Mouse (Mus musculus) frontal cortex, adult (tissue): ENCODE measurements around the gene Fam162a.
"Not testable (repeated sequence)": the region's sequence is repeated elsewhere in the genome, so short reads cannot be mapped to it uniquely, and the experiment has no call there.

Experiments used
- ATAC-seq: cut with Nextera tagmentation; 2 replicates; pipeline ENCODE4 v1.9.2; 2017; ENCODE audit warnings: mild to moderate bottlenecking, moderate library complexity, mixed read lengths; ENCODE audit not compliant: low TSS enrichment

The Fam162a gene

DNA sequence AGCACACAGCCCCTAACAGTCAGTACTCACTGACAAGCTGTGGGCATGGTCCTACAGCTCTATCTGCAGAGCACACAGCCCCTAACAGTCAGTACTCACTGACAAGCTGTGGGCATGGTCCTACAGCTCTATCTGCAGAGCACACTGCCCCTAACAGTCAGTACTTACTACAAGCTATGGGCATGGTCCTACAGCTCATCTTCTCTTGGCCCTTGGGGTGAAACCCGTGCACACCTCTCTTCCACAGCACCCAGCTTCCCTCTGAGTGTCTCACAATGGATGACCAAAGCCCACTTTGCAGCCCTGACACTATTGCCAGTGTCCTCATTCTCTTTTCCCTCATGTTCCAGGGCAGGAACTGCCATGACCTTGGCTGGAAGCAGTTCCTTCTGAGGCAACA lies 8.9 kb downstream of the Fam162a start:
- not testable (repeated sequence) for ATAC-seq

DNA sequence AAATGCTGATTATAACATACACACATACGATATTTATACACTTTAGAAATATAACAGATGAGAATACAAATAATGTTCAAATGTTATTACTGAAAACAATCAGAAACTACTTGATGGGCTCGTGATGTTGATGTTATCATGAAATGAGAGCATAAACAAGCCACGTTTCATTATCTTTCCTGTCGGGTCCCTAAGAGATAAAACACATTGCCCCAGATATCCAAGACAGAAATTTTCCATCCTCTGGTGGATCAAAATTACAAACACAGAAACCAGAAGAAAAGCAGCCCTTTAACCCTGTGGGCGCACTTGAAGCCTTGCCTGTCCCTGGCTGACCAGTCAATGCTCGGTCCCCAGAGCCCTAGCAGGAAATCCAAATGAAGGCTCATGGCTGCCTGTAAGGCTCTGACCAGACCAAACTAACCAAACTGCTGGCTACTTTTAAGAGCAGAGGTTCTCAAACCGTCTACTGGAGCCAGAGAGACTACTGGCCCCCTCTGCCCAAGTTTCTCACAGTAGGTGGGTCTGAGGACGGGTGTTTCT lies 13.4 kb downstream of the Fam162a start:
- ATAC-seq, result no peak

DNA sequence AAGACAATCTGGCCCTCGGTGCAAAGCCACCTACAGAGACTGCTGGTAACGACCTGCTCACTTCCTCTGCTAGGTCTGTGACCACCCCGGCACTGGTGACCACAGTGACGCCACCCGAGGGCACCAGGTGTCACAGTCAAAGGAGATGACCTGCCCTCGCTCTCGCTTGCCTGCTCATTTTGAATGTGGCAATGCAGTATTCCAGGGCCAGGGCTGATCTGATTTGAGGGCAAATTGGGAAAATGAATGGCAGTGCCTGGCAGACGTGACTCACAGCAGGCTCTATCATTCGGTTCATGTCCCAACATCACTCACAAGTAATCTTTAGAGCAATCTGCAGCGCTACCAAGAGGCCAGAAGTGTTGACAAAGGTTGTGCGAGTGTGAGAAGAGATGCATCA lies 15.0 kb downstream of the Fam162a start:
- ATAC-seq, result no peak

DNA sequence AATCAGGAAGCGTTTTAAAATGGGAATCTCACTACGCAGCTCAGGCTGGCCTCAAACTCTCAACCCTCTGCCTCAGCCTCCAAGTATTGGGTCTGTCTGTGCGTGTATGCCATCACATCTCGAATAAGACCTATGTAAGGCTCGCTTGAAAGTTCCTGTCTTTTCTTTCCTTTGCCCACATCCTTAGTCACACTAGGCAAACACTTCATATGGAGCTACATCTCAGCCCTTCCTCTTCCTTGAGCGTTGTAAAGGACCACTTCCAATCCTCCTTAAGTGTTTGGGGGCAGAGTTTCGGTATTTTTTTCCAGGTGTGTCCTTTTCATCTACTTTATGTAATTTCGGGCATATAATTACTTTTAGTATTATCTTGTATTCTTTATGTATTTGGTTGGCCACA lies 16.5 kb downstream of the Fam162a start:
- ATAC-seq, result no peak

DNA sequence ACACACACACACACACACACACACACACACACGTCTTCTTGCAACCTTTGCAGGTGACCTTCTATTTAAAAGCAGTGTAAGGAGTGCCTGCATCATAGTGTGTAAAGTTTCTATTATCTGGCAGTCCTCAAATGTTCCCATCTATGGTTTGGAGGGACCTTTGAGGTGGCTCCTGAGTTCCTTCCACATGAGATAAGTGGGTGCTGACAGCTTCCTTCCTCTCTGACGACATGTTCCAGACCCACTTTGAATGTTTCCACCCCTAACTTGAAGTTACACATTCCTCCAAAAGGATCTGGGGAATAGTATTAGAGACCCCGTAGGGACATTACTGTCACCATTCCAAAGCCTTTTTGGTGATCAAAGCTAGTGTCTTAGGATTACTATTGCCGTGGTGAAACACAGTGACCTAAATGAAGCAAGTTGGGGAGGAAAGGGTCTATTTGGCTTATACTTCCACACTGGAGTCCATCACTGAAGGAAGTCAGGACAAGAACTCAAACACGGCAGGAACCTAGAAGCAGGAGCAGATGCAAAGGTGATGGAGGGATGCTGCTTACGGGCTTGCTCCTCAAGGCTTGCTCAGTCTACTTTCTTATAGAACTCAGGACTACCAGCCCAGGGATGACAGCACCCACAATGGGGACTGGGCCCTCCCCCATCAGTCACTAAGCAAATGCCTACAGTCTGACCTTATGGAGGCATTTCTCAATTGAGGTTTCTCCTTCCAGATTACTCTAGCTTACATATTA lies 17.7 kb downstream of the Fam162a start:
- no peak for ATAC-seq

DNA sequence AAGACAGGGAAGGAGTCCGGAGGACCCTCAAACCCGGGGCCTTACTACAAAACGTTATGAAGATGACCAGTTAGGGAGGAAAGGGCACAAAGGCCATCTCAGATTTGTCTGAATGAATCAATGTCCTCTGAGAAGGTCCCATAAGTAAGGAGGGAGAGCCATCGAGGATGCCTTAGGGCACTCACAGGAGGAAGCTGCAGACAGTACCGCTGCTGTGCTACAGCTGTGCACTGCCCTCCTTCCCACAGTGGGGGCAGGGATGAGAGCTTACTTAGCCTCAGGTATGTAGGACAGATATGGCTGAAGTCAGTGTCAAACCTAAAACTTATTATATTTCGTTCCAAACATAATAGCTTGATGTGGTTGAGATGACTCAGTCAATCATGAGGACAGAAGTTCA lies 19.9 kb downstream of the Fam162a start:
- ATAC-seq, result no peak

DNA sequence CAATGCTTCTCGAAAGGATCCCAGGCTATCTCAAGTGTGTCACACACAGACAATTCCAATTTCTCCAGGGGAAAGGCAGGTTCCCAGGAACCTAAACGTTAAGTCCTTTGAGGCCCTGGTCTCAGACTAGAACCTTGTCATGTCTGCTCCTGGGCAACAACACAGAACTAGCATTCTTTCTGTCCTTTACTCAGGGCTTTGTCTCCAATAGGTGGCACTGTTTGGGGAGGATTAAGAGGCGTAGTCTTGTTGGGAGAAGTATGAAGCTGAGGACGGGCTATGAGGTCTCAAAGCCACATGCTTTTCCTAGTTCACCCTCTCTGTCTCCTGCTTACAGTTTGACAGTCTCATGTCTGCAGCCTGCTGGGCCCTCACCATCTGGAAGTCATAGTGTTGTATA lies 23.9 kb downstream of the Fam162a start:
- ATAC-seq, result no peak

DNA sequence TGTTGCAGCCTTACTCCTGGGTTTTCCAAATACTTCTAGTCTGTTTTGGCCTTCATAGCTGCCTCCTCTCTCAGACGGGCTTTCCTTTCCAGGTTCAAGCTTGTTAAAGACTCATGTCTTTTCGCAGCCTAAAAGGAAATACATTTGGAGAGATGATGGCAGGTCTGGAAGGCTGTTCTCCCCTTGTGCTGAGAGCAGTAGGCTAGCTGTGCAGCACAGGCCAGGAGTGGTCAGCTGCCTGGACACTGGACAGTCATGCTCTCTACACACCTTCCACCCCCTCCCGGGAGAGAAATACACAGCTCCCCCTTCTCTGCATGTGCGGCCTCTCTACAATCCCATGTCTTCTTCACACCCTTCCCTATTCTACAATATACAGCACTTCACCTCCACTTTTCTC lies 27.4 kb downstream of the Fam162a start:
- no peak for ATAC-seq

DNA sequence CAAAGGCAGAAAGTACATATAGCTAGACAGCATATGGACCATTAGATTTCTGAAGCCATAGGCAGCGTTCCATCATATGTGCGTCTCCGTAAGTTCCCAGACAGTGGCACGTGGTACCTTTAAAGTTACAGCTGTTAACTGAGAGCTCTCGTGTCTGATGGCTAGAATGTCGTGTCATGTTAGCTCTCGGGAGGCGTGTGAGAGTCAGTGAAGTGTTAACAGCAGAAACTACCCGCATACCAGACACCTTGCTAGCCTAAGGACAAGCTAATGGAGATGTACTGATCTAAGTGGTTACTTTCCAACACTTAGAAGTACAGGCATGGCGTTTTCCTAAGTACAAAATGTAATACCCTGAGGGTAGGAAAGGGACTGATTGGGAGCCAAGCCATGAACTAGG lies 28.3 kb downstream of the Fam162a start:
- ATAC-seq, result no peak

DNA sequence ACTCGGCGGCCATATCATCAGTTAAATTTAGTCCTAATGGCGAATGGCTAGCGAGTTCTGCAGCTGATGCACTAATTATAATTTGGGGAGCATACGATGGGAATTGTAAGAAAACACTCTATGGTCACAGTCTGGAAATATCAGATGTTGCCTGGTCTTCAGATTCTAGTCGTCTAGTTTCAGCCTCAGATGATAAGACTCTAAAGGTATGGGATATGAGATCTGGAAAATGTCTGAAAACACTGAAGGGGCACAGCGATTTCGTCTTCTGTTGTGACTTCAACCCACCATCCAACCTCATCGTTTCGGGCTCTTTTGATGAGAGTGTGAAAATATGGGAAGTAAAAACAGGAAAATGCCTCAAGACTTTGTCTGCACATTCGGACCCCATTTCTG lies 29.8 kb downstream of the Fam162a start:
- no peak for ATAC-seq

DNA sequence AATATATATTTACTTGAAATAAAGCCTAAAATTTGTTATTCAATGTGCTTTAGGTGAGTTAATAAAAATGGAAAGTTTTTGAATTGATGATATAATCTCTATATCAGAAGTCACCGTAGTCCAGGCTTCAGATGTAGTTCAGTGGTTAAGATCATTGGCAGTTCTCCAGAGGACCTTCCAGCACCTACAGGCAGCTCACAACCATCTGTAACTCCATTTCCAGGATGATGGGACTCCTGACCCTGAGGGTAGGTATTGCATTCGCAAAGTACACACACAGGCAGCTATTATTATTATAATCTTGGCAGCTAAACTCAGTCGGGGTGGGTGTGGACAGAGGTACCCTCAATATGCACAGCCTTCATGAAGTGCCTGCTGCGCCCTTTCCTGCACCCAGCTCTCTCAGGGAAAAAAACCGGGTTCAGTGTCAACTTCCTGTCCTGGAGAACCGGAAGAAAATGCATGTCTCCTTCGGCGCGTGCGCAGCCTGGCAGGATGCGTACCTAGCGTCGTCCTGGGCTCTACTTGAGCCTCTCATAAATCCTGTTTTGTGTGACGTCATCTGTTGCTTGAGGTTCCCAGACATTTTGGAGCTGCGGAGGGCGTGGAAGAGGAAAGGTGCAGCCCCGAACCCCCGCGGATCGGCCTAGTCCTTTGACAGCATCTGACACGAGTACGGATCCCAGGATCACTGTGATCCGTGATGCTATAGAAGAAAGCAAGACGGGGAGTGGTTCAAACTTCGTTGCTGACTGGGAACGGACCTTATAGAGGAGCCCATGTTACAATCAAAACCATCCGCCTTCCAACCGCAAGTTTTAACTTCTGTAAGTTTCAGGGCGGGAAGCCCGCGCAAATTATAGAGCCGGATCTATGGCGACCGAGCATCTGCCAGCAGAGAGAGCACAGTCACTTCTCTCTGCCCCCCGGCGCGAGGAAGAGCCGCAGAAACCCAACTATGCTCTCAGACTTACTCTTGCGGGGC lies 30.5 kb downstream of the Fam162a start, which contains the start of gene Wdr5b:
Wdr5b (plus strand) TSS at position 551 of the 985 bp plus-strand sequence.
- ATAC-seq, result peak; percentile 97

DNA sequence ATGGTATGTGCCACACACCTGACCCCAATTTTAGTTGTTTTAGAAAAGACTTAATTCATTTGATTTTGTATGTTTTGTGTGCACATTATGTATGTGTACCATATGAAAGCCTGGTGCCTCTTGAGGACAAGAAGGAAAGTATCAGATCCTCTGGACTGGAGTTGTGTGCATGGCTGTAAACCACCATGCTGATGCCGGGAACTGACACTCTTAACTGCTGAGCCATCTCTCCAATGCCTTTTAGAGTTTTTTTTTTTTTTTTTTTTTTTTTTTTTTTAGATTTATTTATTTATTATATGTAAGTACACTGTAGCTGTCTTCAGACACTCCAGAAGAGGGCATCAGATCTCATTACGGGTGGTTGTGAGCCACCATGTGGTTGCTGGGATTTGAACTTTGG lies 43.3 kb downstream of the Fam162a start:
- not testable (repeated sequence) for ATAC-seq

DNA sequence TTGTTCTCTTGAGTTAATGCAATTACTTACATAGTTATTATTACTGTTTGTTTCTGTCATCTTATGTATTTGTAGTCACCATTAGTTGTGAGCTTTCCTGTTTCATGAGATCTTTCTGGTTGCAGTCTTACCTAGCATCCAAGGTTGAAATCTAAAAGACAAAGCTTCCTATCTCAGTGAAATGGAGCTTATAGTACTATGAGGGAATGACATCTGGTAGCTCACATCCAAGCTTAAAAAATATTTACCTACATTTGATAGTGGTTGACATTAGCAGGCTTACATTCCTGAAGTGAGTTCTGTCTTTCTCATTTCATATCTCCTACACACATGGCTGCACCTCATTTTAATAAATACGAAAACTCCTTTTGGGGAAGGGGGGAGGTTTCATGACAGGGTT lies 55.1 kb downstream of the Fam162a start:
- no peak for ATAC-seq

DNA sequence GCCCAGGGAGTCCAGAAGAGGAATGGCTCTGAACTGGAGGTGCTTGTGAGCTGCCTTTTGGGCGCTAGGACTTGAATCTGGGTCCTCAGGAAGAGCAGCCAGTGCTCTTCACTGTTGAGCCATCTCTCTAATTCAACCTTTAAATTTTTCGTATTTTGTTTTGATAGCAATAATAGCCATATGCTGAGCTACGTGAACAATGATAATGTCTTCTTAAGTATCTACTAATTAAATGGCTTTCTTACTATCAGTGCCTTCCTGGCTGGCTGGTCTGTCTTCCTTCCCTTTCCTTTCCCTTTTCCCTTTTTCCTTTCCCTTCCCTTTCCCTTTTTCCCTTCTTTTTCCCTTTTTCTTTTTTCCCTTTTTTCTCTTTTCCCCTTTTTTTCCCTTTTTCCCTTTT lies 63.0 kb downstream of the Fam162a start:
- ATAC-seq, result no peak

DNA sequence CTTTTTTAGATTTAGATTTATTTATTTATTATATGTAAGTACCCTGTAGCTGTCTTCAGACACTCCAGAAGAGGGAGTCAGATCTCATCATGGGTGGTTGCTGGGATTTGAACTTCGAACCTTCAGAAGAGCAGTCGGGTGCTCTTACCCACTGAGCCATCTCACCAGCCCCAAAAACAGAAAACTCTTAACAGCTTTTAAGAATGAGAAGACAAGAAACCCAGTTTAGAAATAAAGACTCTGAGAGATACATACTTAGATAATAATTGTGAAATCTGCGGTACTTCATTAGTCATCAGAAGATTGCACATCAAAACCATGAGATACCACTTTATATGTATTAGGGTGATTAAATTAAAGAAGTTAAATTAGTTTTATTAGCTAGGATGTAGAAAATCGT lies 72.5 kb downstream of the Fam162a start:
- not testable (repeated sequence) for ATAC-seq
